Mouse (Mus musculus): ENCODE results near the gene Bcar3.

Bcar3 gene

DNA sequence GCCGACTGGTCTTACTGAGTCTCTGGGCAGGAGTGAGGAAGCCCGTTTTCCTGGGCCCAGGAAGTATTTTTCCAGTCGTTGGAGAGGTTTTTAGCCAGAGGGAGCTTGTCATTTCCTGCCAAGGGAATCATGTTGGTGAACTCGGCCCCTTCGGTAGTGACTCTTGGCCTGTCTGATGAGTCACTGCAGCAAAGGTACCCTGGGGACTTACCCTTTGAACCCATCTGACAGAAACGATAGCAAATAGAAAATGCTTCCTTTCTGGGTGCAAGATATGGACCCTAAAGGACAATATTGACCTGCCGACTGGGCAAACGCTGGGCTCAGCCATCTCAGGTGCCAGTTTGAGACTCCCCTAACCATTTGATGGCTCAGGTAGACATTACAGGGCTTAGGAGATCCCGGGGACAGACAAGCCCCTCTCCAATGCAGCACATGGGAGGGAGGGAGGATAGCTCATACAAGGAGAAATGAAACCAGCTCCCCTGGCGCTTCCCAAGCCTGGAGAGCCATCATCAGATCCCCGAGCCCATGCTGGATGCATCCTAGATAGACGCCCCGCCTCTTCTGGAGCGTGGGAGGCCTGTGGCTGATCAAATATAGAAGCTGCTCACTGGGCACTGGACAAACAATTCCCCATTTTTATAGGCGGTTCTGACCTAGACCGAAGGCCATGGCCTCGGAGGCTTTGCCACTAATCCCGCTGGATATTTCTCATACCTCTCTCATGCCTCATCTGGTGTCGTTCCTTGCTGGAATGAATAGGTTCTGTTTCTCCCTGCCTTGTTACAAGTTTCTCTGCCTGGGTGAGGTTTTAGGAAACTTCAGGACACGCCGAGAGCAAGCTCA lies 188.2 kb downstream of the Bcar3 start:
- DNase-seq (ENCODE audit: low spot score in 2 of 2) = no peak

DNA sequence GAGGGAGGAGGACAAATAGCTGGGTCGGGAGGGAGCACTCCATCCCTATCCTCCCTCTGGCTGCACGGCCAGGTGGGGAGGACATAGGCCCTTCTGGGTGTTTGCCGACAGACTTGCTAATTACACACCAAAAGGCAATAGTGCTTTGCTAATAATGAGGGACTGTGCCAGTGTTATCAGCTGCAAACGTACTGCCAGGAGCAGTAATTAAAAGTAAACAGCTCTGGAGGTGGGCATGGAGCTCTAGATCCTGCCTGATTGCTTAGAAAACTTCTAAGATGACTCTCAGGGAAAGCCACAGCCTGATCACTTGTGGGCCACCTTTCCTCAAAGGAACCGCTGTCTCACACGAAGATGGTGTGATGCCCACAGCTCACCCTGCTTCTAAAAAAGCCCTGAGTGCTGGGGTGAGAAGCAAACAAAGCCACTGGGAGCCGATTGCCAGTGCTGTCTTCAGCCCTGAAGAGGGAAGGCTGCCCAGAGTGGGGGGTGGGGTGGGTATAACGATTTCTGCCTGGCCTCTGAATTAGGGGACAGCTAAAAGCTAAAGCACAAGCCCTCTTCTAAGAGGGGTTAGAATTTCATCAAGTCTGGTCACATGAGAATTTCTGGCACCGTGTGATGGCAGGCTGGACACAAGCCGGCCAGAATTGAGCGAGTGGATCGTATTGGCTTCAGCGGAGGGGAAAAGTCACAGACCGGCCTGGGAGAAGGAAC lies 189.3 kb downstream of the Bcar3 start:
- DNase-seq (ENCODE audit: low spot score in 2 of 2) = no peak

DNA sequence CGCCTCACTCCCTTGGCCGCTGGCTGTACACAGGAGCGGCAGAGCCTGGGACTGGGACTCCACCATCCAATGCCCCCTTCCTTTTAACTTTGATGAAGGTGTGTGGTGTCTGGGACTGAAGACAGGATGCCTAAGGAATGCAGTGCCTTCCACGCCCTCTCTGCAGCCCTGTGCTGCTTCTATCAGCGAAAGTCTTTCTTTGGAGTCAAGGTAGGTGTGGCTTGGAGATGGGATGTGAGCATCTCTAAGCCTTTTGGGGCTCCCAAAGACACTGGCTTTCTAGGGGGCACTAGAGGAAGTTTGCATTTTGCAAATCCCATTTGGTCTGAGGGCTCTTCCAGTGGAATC lies 189.8 kb downstream of the Bcar3 start:
- DNase-seq (ENCODE audit: low spot score in 2 of 2) = no peak

DNA sequence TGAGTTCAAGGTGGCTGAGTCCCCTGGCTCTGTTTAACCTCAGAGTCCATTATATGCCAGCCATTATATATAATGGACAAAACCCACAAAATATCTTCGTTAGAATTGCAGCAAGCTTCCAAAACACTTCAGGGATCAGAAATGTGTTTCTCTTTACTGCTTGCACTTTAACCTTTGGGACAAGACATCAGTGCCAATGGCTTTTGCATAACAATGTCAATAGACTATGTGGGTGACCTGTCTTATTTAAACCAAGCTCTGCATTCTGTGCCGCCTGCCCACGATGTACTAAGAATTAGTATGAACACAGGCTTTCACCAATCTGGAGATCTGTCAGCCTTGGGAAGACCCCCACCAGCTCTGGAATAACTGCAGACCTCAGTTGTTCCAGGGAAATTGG lies 190.4 kb downstream of the Bcar3 start:
- no peak for DNase-seq (ENCODE audit: low spot score in 2 of 2)

DNA sequence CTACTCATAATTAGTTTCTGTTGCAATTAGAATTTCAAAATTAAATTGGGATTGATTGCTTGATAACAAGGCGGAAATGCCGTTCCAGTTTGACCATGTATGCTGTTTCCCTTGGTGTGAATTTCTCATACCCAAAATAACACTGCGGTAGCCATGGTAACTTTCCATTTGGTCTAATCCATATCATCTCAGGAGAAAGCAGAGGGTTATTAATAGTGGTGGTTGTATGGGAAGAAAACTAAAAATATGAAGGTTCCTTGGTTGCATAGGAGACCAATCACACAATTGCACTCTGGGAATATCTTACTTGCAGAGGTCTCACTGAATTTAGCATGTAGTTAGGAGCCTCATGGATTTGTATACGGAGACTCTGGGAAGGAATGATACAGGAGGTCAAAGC lies 191.8 kb downstream of the Bcar3 start:
- no peak for DNase-seq (ENCODE audit: low spot score in 2 of 2)

DNA sequence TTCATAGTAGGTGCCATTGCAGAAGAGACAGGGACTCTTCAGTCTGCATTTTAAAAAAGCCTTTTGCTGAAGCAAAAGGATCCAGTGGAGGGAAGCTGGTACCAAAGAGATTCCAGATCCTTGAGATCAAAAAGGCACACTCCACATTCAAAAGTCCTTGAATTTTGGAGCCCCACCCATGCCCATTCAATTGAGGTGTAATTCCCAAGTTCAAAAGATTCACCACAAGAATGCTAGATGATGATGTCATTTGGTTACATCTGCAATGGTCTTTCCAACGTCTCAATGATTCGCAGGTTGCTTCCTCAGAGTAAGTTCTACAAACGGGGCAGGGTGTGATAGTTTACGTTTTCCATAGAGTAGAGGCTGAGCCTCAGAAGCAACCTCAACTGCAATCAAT lies 192.3 kb downstream of the Bcar3 start:
- no peak for DNase-seq (ENCODE audit: low spot score in 2 of 2)

DNA sequence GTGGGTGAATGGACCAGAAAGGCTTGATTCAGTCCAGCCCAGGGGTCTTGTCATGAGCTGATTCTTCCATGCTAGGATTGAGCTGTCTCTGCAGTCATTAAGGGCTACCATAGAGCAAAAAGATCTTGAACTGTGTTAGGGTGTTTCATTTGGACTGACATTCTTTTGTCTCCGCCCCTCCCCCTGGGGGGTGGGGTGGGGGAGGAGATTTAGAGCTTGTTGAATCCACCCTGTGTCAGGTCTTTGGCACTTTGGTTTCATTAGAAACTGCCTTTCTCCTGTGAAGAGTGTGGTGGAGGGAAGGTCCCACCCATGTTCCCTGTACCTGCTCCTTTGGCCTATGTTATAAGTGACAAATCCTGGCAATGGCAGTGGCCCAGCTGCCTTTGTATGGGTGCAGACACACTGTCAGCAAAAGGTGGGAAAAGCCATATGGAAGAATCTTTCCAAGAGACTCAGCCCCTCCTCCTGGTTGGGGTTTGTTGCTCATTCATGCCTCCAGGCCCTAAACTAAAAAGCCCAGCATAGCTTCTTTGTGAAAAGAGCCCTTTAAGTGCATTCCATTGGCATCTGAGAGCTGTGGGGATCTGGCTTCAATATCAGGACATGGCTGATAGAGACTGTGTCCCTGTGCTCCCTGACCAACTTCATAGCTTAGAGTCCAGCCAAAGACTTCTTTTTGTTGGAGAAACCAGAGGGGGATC lies 194.3 kb downstream of the Bcar3 start:
- no peak for DNase-seq (ENCODE audit: low spot score in 2 of 2)

DNA sequence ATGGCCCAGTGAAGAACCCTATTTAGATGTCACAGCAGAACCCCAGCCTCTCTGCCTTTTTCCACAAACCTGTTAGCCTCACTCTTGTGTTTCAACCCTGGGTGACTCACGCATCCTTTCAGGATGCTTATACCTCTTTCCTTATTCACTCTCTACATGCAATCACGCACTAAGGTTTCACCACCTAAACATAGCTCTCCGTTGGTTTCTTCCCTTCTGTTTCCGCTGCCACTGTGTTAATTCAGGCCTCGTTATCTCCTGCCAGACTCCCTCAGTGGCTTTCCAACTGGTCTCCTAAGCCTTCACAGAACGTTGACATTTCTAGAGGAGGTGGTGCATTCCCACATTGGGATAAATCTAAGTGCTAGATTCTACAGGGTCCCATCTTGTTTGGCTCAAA lies 196.6 kb downstream of the Bcar3 start:
- no peak for DNase-seq (ENCODE audit: low spot score in 2 of 2)

DNA sequence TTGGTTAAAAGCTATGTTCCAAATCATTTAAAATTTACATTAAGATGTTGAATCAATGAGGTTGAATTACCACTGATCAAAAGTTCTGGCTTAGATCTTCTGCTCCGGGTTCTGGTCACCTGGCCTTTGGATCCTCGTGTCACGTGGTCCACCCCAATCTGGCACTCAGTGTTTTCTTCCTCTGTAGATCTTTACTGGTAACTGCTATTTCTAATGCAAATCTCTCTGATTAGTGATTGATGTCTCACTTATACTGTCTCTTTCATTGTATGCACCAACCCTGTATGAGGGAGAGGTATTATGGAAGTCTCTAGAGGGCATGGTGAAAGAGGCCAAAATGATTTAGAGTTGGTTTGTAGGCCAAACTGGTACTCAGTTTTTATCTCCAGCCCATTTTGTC lies 198.1 kb downstream of the Bcar3 start:
- no peak for DNase-seq (ENCODE audit: low spot score in 2 of 2)

DNA sequence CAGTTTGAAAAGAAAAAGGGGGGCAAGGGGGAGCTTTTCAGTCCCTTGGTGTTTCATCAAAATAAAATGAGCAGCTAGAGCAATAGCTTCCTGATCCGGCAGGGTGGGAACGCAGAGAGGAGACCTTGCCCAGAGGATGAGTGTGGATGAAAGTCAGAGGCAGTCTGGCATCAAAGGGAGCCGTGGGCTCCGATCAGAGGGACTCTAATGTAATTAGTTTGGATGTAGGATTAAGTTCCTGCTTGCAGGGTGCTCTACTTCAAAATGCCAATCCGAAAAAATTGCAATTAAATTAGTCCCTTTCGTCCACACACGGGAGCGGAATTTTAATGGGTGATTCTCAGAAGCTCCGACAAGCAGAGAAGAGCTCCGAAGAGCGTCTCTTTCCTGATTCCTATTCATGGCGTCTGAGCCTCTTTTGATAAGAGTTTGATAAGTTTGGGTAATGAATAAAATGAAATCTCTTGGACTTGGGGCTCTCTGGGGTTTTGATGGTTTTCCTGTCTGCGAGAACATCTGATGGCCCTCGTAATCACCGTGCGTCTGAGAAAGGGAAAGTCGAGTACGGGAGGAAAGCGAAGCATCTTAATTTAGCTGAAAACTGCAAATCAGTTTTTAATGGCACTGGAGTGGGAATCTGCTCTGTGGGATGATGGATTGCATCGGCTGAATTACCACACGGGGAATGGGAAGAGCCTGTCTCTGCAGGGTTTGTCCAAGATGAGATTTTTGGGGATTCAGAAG lies 199.1 kb downstream of the Bcar3 start:
- DNase-seq (ENCODE audit: low spot score in 2 of 2) = no peak

DNA sequence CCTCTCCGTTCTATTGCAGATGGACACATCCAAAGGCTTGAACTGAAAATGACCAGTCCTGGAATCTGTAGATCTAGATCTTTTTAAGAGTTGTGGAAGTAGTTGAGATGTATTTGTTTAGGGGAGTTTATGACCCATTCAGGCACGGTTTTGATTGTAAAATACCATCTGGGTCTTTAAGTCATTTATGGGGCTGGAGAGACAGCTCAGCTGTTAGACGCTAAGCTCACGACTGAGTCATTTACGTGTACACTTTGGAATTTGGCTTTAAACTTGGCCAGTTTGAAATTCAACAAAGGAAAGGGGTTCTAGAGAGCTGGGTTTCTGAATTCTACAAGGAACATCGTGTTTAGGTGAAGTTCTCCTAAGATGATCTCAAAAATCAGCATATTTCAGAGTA lies 200.8 kb downstream of the Bcar3 start:
- DNase-seq (ENCODE audit: low spot score in 2 of 2) = no peak

DNA sequence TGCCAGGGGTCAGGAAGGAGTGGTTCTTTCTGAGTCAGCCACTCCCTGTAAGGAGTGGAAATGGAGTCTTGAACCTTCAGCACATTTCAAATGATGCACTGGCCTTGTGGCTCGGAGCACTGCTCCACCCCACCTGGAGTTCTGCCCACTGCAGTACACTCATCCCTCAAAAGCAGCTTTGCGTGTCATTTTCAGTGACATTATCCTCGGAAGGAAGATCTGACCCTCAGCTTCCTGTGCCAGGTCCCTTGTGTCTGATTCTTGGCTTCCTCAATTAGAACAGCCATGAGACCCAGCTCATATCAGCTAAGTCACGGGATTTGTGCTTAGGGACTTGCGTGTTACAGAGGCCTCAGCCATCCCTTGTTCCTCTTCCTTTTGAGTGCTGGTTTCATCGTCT lies 203.9 kb downstream of the Bcar3 start:
- no peak for DNase-seq (ENCODE audit: low spot score in 2 of 2)

DNA sequence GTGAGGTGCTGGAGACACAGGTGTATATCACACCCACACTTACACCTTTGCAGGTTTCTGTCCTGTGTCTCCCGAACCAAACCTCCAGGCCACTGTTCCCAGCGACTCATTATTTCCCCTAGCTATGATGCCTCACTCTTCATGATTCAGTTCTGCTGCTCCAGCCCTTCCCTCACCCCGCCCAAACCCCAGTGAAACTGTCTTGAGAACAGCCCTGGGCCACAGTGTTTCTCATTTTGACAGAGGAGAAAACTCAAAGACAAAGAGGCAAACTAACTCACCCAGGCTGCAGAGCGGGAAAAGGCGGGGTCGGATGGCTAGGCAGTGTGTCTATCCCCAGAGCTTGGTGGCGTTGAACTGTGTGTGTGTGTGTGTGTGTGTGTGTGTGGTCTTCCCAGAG lies 204.6 kb downstream of the Bcar3 start:
- DNase-seq (ENCODE audit: low spot score in 2 of 2) = no peak

DNA sequence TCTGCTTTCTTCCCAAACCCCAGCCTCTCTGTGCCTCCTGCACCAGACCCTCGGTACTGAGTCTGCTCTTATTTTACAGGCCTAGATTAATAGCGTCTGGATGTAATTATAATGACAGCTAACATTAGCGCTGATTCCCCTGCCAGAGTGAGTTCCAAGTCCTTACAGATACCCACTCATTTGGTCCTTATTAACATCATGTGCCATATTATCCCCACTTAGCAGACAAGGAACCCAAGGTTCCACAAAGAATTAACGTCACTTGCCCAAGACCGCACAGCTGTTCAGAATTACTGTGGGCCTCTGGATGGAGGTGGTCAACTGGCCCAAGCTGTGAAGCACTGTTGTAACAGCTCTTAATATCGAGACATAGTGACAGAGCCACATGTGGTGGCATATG lies 205.7 kb downstream of the Bcar3 start:
- no peak for DNase-seq (ENCODE audit: low spot score in 2 of 2)

DNA sequence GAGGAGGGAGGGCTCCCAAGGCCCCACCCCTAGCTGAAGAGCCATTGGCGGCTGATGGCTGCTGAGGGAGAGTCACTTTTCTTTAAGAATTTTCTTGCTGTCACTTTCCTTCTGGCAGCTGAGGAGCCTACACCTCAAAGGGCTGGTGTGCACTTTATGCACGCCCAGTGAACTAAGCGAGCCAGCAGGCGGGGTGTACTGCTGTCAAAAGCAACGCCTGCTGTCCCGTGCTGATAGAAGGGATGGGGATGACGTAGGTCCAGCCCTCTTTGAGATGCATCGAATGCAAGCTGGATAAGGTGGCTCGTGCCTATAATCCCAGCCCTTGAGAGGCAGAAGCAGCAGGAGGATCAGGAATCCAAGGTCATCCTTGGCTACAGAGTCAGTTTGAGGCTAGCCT lies 207.0 kb downstream of the Bcar3 start:
- no peak for DNase-seq (ENCODE audit: low spot score in 2 of 2)

DNA sequence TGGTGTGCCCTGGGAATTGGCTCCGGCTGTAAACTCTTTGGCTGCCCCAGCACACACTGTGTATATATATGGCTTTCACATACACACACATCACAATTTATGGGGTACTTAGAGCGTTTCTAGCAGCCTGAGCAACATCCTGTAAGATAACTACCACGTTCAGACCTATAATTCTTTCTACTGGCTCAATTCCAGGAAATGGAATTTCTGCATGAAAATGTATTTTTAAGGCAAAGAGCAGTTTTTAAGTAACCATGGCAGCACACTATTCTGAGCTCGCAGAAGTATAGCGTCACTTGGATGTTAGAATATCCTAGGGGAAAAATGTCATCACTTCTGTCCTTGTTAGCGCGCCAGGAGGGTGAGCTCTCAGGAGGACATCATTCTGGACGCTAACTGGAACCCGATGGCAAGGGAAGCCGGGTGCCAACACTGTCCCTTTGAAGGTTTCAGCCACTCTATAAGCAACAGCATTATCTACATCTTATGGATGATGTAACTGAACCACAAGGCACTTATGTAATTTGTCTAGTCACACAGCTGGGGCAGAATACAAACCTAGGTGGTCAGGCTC lies 212.5 kb downstream of the Bcar3 start:
- DNase-seq (ENCODE audit: low spot score in 2 of 2) = no peak

DNA sequence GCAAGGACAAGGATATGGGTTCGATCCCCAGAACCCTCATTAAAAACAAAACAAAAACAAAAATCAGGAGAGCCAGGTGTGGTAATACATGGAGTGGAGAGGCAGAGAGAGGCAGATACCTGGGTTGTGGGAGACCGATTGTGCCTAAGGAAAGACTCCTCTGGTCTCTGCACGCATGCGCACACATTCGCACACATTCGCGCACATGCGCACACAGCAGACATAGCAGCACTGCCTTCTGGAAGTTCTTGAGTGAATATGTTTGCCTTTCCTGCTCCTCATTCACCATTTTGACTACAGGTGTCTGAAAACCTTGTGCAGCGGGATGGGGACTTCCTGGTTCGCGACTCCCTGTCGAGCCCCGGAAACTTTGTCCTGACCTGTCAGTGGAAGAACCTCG lies 213.9 kb downstream of the Bcar3 start:
- no peak for DNase-seq (ENCODE audit: low spot score in 2 of 2)

DNA sequence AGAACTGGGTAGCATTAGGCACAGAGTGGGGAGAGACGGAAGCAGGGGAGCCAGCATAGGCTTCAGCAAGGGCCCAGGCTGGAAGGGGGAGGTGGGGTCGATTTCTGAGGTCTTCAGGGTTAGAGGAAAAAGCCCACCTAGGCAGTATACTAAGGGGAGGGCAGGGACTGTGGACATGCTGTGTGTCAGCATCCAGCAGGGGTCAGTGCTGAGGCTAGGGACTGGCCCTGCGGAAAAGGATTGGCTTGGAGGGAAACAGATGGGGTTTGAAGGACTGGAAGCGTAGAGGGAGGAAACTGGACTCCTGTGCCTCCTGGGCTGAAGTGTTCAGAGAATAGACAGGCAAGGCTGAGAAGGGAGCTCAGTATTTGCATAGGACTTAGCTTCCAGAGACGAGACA lies 215.1 kb downstream of the Bcar3 start:
- DNase-seq (ENCODE audit: low spot score in 2 of 2) = no peak

DNA sequence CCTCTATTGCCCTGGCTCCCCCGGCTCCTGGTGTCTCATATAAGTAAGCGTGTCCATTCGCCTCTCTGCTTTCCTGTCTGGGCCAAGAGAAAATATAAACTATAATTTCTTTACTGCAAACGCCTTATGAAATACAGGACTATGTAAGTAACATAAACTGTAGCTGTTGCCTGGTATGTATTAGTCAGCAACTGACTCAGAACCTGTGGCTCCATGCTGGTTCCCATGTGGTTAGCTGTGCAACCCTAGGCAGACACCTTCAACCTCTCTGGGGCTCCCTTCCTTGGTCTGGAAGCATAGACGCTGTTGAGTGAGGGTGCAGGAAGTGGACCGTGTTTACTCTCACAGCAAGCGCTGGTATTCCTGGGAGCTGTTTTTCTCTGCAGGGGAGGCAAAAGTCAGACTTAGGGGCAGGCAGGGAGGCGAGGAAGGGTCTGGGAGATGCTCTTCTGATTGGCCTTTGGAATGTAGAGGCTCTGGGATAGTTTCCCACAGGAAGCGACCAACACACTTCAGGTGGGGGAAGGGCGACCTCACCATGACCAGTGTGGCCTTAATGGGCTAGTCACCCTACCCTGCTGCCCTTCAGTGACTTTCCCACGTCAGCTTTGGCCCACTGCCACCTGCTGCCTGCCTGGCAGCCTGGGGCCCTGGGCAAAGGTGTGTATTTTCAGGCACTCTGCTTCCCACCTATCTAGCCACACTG lies 215.8 kb downstream of the Bcar3 start:
- no peak for DNase-seq (ENCODE audit: low spot score in 2 of 2)

DNA sequence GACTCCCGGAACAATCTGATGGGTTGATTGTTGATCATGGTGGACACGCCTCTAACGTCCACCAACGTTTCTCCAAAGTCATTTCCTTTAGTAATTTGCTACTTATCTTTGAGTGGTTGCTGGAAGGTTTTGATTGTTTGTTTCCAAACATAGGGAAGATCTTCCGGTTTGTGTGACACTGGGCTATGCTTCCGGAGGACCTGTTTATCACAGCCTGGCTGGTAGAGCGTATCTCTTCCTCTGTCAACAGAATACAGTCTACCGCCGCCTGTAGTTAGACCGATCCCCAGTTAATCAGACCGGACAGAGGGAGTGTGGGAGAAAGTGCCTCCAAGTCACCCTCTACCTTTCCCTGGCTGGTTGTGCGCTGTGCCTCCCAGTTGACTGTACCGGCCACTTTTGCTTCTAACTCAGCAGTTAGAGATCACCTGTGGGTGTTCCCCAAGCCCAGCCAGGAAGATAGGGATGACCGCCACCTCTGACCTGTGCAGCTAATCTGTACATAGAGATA lies 216.4 kb downstream of the Bcar3 start:
- DNase-seq (ENCODE audit: low spot score in 2 of 2) = no peak

DNA sequence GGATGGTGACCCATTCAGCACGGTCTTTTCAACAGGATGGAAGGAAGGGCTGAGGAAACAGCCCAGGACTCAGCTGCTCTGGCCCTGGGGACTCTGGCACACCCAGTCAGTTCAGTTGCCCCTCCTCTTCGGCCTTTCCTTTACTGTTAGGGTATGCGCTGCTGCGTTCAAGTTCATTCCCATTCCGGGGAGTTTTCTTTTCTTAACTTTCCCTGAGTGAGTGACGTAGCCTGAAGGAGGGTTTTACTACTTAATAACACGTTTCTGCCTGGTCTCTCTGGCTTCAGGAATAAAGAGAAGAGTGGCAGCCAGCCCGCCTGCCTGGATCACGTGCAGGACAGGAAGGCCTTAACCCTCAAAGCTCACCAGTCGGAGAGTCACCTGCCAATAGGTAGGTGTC lies 217.0 kb downstream of the Bcar3 start:
- no peak for DNase-seq (ENCODE audit: low spot score in 2 of 2)
